Mouse (Mus musculus): ENCODE measurements around the gene Timm10.

GRCm38 (mm10) chr2:84798493-84798921 lies 28.3 kb upstream of the Timm10 start, which contains the start of gene Ube2l6:
- TF ChIP-seq CTCF (IDR thresholded peaks at IDR 0.05; ENCODE audit: low read depth), result no peak
- TF ChIP-seq EP300 (IDR thresholded peaks at IDR 0.05; ENCODE audit: low read depth), result no peak
